Mouse (Mus musculus) T-helper 1 cell (primary cell): ENCODE data around the gene Eloa.
"Not testable (repeated sequence)": the region's sequence is repeated elsewhere in the genome, so short reads cannot be mapped to it uniquely, and the experiment has no call there.

Experiments used
- in situ Hi-C: fragments of 300-600 bp; cut with MboI, MseI; formaldehyde crosslinking; loops from one replicate; pipeline ENCODE4 v1.15.1; 2025; ENCODE audit warnings: high pct_unique_total_duplicates

Gene Eloa

GRCm38 (mm10) chr4:136021549-136022047 is at the start of gene Eloa:
Eloa (minus strand) TSS chr4:136021763.
- in situ Hi-C loops: no loop called here

DNA sequence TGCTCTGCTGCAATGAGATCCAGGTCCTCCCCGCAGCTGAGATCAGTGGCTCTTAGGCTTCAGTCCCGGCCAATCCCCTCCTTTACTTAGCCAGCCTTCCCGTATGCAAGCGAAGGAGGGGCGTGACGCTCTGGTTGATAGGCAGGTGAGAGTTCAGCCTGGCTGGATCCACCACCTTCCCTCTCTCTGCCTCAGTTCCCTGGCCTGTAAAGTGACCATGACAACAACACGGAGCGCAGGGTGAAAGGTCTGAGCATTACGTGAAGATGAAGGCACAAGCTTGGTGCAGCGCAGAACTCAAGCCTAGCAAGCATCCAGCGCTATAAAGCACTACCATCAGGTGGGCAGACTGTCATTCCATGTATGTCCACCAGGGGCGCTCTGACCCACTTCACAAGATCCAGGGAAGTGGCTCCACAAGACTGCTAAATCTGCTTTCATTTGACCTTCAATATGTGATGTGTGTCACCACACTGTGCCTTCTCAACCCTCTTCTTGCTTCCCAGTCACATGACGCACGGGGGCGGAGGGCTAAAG is 49.7 kb upstream of the Eloa start:
- in situ Hi-C loops: loop anchor here (5.0 kb wide), 1 partner anchor 81 kb away; no protein-coding TSS in a partner anchor

- in situ Hi-C loops: loop anchor here (5.0 kb wide), 1 partner anchor 82 kb away; no protein-coding TSS in a partner anchor
These were observed 49.0 kb upstream of the Eloa start for GRCm38 (mm10) chr4:136070592-136070991.

DNA sequence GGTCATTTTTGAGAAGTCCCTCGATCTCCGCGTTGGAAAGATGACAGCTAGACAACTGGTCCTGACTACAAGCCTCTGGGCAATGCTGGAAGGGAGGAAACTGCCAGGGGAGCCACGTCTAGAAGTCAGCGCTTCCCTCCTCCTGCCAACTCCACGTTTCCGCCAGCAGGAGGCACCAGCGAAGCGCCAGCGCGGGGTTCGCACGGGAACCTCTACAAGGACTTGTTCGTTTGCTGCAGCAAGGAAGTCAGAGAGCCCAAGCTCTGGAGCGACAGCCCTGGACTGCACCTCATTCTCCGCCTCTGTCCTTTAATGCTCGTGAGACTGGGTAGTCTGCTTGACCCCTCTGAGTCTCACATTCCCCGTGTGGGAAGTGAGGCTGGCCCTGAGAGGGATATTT is 48.4 kb upstream of the Eloa start:
- in situ Hi-C loops: loop anchor here (5.0 kb wide), 1 partner anchor 82 kb away; no protein-coding TSS in a partner anchor

GRCm38 (mm10) chr4:136069313-136069712 is 47.8 kb upstream of the Eloa start:
- in situ Hi-C loops: no loop called here

DNA sequence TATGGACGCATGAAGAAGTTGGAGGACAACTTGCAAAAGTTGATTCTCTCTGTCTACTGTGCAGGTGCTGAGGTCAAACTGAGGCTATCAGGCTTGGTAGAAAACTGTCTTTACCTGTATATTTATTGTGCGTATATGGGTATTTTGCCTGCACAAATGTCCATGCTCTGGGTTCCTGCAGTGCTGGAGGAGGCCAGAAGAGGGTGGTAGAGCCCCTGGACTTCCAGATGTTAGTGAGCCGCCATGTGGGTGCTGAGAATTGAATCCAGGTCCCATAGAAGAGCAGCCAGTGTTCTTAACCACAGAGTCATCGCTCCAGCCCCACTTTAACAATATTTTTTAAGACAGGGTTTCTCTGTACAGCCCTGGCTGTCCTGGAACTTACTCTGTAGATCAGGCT is 41.6 kb upstream of the Eloa start:
- in situ Hi-C loops: no loop called here

GRCm38 (mm10) chr4:136059800-136060488 is 38.4 kb upstream of the Eloa start:
- in situ Hi-C loops: not testable (repeated sequence)

DNA sequence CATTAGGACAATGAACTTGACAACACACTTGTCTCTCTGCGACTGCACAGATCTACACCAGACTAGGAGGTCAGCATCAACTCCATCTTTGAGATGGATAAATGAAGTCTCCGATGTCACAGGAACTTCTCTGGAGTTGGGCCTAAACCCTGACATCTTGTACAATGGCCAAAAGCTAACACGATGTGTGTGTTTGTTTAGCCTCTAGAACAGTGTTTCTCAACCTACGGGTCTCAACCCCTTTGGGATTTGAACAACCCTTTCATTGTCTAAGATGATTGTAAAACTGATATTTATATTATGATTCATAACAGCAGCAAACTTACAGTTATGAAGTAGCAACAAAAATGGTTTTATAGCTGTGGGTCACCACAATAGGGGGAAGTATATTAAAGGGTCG is 36.4 kb upstream of the Eloa start:
- in situ Hi-C loops: no loop called here

GRCm38 (mm10) chr4:136056030-136056429 is 34.5 kb upstream of the Eloa start:
- in situ Hi-C loops: no loop called here

DNA sequence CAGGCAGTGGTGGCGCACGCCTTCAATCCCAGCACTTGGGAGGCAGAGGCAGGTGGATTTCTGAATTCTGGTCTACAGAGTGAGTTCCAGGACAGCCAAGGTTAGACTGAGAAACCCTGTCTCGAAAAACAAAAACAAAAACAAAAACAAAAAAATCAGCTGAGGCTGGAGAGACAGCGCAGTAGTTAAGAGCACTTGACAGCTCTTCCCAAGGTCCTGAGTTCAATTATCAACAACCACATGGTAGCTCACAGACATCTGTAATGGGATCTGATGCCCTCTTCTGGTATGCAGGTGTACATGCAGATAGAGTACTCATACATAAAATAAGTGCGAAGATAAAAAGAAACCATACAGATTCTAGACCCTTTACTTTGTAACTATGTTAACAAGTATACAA is 32.3 kb upstream of the Eloa start:
- in situ Hi-C loops: no loop called here

GRCm38 (mm10) chr4:136053247-136053596 is 31.7 kb upstream of the Eloa start, which contains the start of gene Rpl11:
Rpl11 (minus strand) TSS chr4:136053428.
- in situ Hi-C loops: no loop called here

GRCm38 (mm10) chr4:136052534-136053246 is 31.1 kb upstream of the Eloa start:
- in situ Hi-C loops: no loop called here

DNA sequence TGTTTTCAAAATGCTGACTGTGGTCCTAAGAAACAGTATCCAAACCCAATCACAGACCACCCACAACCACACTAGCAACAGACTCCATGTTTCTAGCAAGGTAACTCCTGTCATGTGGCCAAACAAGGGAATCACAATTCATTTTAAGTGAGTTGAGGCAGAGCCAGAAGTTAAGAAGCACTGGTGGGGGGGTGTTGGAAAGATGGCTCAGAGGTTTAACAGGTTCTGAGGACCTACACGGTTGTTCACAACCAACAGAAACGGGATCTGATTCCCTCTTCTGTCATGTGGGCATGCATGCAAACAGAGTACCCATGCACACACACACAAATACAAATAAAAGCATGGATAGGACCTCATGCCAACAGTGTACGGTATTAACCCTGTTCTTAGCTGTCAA is 30.5 kb upstream of the Eloa start:
- in situ Hi-C loops: no loop called here

- in situ Hi-C loops: no loop called here
These were observed 28.7 kb upstream of the Eloa start for GRCm38 (mm10) chr4:136050226-136050625.

GRCm38 (mm10) chr4:136048291-136049032 is 26.9 kb upstream of the Eloa start:
- in situ Hi-C loops: no loop called here

GRCm38 (mm10) chr4:136047626-136048025 is 26.1 kb upstream of the Eloa start:
- in situ Hi-C loops: no loop called here

- in situ Hi-C loops: no loop called here
These were observed 25.3 kb upstream of the Eloa start for GRCm38 (mm10) chr4:136046888-136047287.

DNA sequence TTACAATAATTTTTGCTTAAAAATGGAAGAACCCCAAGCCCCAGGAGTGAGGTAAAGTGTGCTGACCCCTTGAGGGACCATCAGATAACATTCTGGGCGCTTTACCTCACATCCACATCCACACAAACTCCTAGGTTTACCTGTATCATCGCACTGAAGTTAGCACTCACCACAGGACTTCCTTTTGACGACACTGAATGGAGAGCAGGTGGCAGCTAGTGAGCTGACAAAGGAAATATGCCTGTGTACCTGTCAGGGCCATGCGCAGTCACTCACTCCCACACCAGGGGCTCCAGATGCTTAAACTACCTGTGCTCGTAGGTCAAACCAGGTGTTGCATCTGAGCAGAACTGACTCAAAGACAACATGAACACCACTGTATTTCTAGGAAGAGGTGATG is 23.5 kb upstream of the Eloa start:
- in situ Hi-C loops: no loop called here

- in situ Hi-C loops: no loop called here
These were observed 22.3 kb upstream of the Eloa start for GRCm38 (mm10) chr4:136043784-136044400.

DNA sequence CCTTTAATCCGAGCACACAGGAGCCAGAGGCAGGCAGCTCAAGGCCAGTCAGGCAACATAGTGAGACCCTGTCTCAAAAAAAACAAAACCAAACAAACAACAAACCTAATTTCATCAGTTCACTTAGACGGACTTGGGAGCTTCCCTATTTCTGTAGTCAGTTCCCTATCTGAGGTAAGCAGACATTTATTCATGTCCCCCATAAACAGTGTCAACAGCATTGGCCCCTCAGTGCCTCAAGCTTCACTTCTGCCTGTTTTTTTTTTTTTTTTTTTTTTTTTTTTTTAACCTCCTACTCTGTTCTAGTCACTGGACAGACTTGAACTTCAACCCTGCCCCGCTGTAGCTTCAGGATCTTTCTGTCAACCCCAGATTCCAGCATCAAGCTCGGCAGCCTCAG is 13.5 kb upstream of the Eloa start:
- in situ Hi-C loops: loop anchor here (5.0 kb wide), 1 partner anchor 43 kb away; no protein-coding TSS in a partner anchor

DNA sequence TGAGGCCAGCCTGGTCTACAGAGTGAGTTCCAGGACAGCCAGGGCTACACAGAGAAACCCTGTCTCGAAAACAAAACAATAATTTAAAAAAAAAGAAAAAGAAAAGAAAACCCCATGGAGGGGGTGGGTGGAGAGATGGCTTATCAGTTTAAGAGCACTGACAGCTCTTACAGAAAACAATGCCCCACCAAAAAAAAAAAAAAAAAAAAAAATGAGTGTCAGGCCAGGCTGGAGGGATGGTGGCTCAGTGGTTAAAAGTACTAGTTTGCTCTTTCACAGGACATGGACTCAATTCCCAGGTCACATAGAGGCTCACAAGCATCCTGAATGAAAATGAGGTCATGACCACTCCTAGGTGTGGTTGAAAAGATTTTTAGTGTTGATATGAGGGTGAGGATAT is 11.7 kb upstream of the Eloa start:
- in situ Hi-C loops: no loop called here
